Mouse (Mus musculus): Measurements from ENCODE around the gene Zfp85. TPM values are rescaled to one million over a fixed set of nuclear protein-coding genes. Genes with fewer than 3 reads are reported as not detected.

Gene Zfp85
- polyA plus RNA-seq, 1 experiment from 2014 or later: 7.0 TPM

Other genes starting within 250 kb of the Zfp85 start
- gene Gm26965, start 229.1 kb downstream of the Zfp85 start, polyA plus RNA-seq (2015; fragmentation: Nextera tagmentation; extraction: Ambion mirVana): 0.16 TPM in 1 of 2 replicates, not detected in the other
- gene Zfp87, start 229.1 kb downstream of the Zfp85 start, polyA plus RNA-seq (2015; fragmentation: Nextera tagmentation; extraction: Ambion mirVana): 32.6 and 37.6 TPM in 2 replicates
- 12.3 and 13.6 TPM in 2 replicates for gene Zfp748, start 201.4 kb downstream of the Zfp85 start, polyA plus RNA-seq (2015; fragmentation: Nextera tagmentation; extraction: Ambion mirVana)
- 4.4 and 4.9 TPM in 2 replicates for gene Zfp729b, start 145.5 kb downstream of the Zfp85 start, polyA plus RNA-seq (2015; fragmentation: Nextera tagmentation; extraction: Ambion mirVana)
- gene Gm49345, start 117.5 kb downstream of the Zfp85 start, polyA plus RNA-seq (2015; fragmentation: Nextera tagmentation; extraction: Ambion mirVana): 0.16 TPM in 1 of 2 replicates, not detected in the other
- gene Zfp729a, start 117.4 kb downstream of the Zfp85 start, polyA plus RNA-seq (2015; fragmentation: Nextera tagmentation; extraction: Ambion mirVana): 2.1 and 3.1 TPM in 2 replicates
- gene Zfp738, start 68.2 kb downstream of the Zfp85 start, polyA plus RNA-seq (2015; fragmentation: Nextera tagmentation; extraction: Ambion mirVana): 13.0 and 13.7 TPM in 2 replicates
- 8.4 and 8.9 TPM in 2 replicates for gene Zfp65, start 26.1 kb downstream of the Zfp85 start, polyA plus RNA-seq (2015; fragmentation: Nextera tagmentation; extraction: Ambion mirVana)
- gene Zfp493, start 24.5 kb upstream of the Zfp85 start, polyA plus RNA-seq (2015; fragmentation: Nextera tagmentation; extraction: Ambion mirVana): 3.2 and 3.3 TPM in 2 replicates
- gene Zfp273, start 58.5 kb upstream of the Zfp85 start, polyA plus RNA-seq (2015; fragmentation: Nextera tagmentation; extraction: Ambion mirVana): 12.1 and 12.6 TPM in 2 replicates
- gene Gm10037, start 75.9 kb upstream of the Zfp85 start, polyA plus RNA-seq (2015; fragmentation: Nextera tagmentation; extraction: Ambion mirVana): 6.1 and 6.9 TPM in 2 replicates
- gene BC048507, start 108.1 kb upstream of the Zfp85 start, polyA plus RNA-seq (2015; fragmentation: Nextera tagmentation; extraction: Ambion mirVana): not detected in 2 replicates

All from hindbrain, embryonic 16.5 days (tissue).